Mouse (Mus musculus): ENCODE data around the gene Lnpep. TPM values are rescaled to one million over a fixed set of nuclear protein-coding genes. Genes with fewer than 3 reads are reported as not detected.
A peak's percentile ranks its signal among the peaks of the same experiment; 100 is the strongest.
"Not testable (repeated sequence)": the region's sequence is repeated elsewhere in the genome, so short reads cannot be mapped to it uniquely, and the experiment has no call there.

Lnpep gene
- polyA plus RNA-seq, 1 experiment from 2014 or later, result 8.7 TPM

DNA sequence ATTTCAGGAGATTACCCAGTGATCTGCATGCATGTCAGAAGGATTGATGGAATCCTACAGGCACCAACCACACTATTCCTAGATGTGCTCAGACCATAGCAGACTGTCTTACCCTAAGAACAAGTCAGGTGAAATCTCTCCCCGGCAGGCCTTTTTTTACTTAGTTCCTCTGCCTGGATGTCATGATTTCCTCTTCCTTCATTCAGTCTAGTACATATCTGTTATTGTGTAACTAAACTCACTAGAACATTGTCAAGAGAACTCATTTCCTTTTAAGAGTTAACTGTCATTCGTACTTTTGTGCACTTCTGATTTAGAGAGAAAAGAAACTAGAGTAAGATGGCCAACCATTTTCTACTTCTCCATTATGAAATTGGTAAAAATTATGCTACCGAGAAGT lies 43.6 kb downstream of the Lnpep start:
- no peak overlapping the region for H3K9ac ChIP-seq
- WGBS, result 82% methylated on average over 3 of the region's 3 CpGs
- ATAC-seq (ENCODE audit: extremely low read depth, insufficient number of reproducible peaks, low FRiP score, low TSS enrichment), result no peak
- no peak overlapping the region for H3K27ac ChIP-seq (replicated peaks)
- H3K9me3 ChIP-seq, result no peaks in the 10 kb centered on the region
- H3K4me2 ChIP-seq, result no peak overlapping the region
- no peak overlapping the region for H3K4me3 ChIP-seq
- no peaks in the 10 kb centered on the region for H3K27me3 ChIP-seq (replicated peaks)
- H3K36me3 ChIP-seq, result peaks cover 12% of the 10 kb centered on the region
- H3K4me1 ChIP-seq, result peaks cover 28% of the 10 kb centered on the region

- Histone ChIP-seq H3K27me3 (replicated peaks) (no peaks in the 10 kb centered on the region), H3K4me3 (no peak overlapping the region), H3K4me1 (peaks cover 24% of the 10 kb centered on the region), H3K9ac (no peak overlapping the region), H3K9me3 (no peaks in the 10 kb centered on the region), H3K36me3 (peaks cover 53% of the 10 kb centered on the region), H3K27ac (replicated peaks) (0 out of 2 replicates have a peak overlapping the region, but pooled peaks have one; percentile 36), H3K4me2 (no peak overlapping the region)
- no peak for ATAC-seq (ENCODE audit: extremely low read depth, insufficient number of reproducible peaks, low FRiP score, low TSS enrichment)
- 81% methylated on average over 9 of the region's 9 CpGs for WGBS
Observed at GRCm38 (mm10) chr17:17576399-17576798, 48.5 kb downstream of the Lnpep start.

DNA sequence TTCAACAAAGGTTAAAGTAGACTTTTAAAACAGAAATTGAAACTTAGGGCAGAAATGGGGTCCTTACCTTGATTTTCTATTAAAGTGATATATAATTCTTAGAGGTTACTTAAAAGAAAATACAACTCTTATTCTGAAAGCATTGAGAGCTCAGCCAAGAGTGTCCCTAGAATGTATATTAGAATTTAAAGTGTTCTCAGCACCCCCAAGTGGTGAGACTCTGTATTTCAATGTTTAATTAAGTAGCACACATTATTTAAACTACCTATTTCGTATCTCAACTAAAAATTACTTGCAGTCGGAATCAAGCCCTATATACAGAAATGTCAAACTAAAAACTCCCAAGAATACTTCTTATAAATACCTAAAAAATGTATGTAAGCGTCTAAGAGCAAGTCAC lies 57.8 kb downstream of the Lnpep start:
- Histone ChIP-seq H3K27ac (replicated peaks) (no peak overlapping the region), H3K36me3 (peaks cover 61% of the 10 kb centered on the region), H3K4me3 (no peak overlapping the region), H3K27me3 (replicated peaks) (no peaks in the 10 kb centered on the region), H3K4me1 (no peaks in the 10 kb centered on the region), H3K9ac (no peak overlapping the region), H3K9me3 (no peaks in the 10 kb centered on the region), H3K4me2 (no peak overlapping the region)
- no peak for ATAC-seq (ENCODE audit: extremely low read depth, insufficient number of reproducible peaks, low FRiP score, low TSS enrichment)
- 53% methylated on average over 3 of the region's 3 CpGs for WGBS

- no peak for ATAC-seq (ENCODE audit: extremely low read depth, insufficient number of reproducible peaks, low FRiP score, low TSS enrichment)
- Histone ChIP-seq H3K27ac (replicated peaks) (no peak overlapping the region), H3K4me3 (no peak overlapping the region), H3K9ac (no peak overlapping the region), H3K27me3 (replicated peaks) (no peaks in the 10 kb centered on the region), H3K36me3 (peaks cover 51% of the 10 kb centered on the region), H3K4me1 (0 out of 2 replicates have a peak, but pooled peaks cover 4% of the 10 kb centered on the region), H3K9me3 (no peaks in the 10 kb centered on the region), H3K4me2 (no peak overlapping the region)
- WGBS, result 80% methylated on average over 3 of the region's 3 CpGs
Observed at GRCm38 (mm10) chr17:17548958-17549357, 75.9 kb downstream of the Lnpep start.

DNA sequence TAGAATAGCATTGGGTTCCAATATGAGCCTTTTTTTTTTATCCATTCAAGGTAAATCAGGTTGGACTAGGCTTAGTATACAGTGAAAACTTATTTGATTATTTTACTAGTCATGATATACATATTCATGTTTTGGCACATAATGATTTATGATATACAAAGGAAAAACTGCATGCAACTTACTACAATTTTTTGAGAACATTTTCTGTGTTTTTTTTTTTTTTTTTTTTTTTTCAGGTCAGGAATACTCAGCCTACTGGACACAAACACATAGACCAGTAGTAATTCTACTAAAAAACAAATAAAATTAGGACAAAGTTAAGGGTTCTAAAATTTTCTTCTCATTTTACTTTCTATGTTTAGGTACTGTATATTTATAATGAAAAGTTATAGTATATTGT lies 93.5 kb downstream of the Lnpep start:
- Histone ChIP-seq H3K9me3 (no peaks in the 10 kb centered on the region), H3K27ac (replicated peaks) (no peak overlapping the region), H3K9ac (no peak overlapping the region), H3K4me2 (no peak overlapping the region), H3K36me3 (peaks cover 84% of the 10 kb centered on the region), H3K4me1 (no peaks in the 10 kb centered on the region), H3K4me3 (no peak overlapping the region), H3K27me3 (replicated peaks) (no peaks in the 10 kb centered on the region)
- ATAC-seq (ENCODE audit: extremely low read depth, insufficient number of reproducible peaks, low FRiP score, low TSS enrichment), result no peak

DNA sequence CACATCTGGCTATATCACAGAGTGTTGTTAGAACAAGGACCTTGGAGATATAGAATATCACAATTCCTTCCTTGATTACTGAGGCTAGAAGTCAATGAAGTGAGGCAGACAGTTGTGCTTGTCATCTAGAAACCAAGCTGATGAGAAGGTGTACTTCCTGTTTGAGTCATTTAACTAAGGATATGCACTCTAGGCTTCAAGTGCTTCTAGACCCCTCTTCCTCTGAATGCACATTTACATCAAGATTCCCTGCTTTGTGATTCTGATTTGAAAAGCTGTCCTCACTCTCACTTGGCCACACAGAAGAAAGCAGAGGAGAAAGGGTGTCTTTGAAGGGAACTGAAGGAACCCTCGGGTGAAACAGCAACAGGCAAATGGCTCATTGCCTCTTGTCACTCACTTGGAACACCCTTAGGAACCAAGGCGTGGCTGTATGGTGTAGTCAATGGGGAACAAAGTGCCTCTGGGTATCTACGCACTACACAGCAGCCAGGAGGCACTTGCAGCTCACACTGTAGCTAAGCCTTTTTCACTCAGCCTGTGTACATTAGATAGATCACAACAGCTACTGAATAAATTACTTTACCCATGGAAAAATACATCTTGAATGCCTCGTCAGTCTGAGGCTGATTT lies 108.3 kb downstream of the Lnpep start:
- H3K36me3 ChIP-seq, result peaks cover 5% of the 10 kb centered on the region; the same call in 1 of the 2 replicates
- H3K9me3 ChIP-seq, result no peaks in the 10 kb centered on the region
- H3K4me1 ChIP-seq, result no peaks in the 10 kb centered on the region
- H3K27me3 ChIP-seq (replicated peaks), result no peaks in the 10 kb centered on the region
- 68% methylated on average over 4 of the region's 4 CpGs for WGBS
- no peak overlapping the region for H3K4me3 ChIP-seq
- ATAC-seq (ENCODE audit: extremely low read depth, insufficient number of reproducible peaks, low FRiP score, low TSS enrichment), result no peak
- no peak overlapping the region for H3K27ac ChIP-seq (replicated peaks)
- H3K4me2 ChIP-seq, result no peak overlapping the region
- no peak overlapping the region for H3K9ac ChIP-seq

GRCm38 (mm10) chr17:17506677-17507076 lies 118.2 kb downstream of the Lnpep start:
- H3K4me3 ChIP-seq, result no peak overlapping the region
- no peaks in the 10 kb centered on the region for H3K9me3 ChIP-seq
- 85% methylated on average over 10 of the region's 10 CpGs for WGBS
- no peaks in the 10 kb centered on the region for H3K36me3 ChIP-seq
- no peaks in the 10 kb centered on the region for H3K27me3 ChIP-seq (replicated peaks)
- no peak for ATAC-seq (ENCODE audit: extremely low read depth, insufficient number of reproducible peaks, low FRiP score, low TSS enrichment)
- H3K27ac ChIP-seq (replicated peaks), result no peak overlapping the region
- H3K9ac ChIP-seq, result no peak overlapping the region
- H3K4me1 ChIP-seq, result no peaks in the 10 kb centered on the region
- no peak overlapping the region for H3K4me2 ChIP-seq

GRCm38 (mm10) chr17:17499278-17499677 lies 125.6 kb downstream of the Lnpep start:
- H3K4me1 ChIP-seq, result peaks cover 11% of the 10 kb centered on the region; the same call in 1 of the 2 replicates
- no peaks in the 10 kb centered on the region for H3K9me3 ChIP-seq
- no peak overlapping the region; the same call in 1 of the 2 replicates for H3K4me2 ChIP-seq
- H3K4me3 ChIP-seq, result no peak overlapping the region
- H3K36me3 ChIP-seq, result no peaks in the 10 kb centered on the region
- no peaks in the 10 kb centered on the region for H3K27me3 ChIP-seq (replicated peaks)
- WGBS, result 29% methylated on average over 3 of the region's 3 CpGs
- no peak overlapping the region for H3K27ac ChIP-seq (replicated peaks)
- H3K9ac ChIP-seq, result no peak overlapping the region
- no peak for ATAC-seq (ENCODE audit: extremely low read depth, insufficient number of reproducible peaks, low FRiP score, low TSS enrichment)

GRCm38 (mm10) chr17:17498848-17499247 lies 126.0 kb downstream of the Lnpep start:
- ATAC-seq (ENCODE audit: extremely low read depth, insufficient number of reproducible peaks, low FRiP score, low TSS enrichment), result no peak
- WGBS, result 29% methylated on average over 1 of the region's 1 CpGs
- H3K27ac ChIP-seq (replicated peaks), result no peak overlapping the region
- H3K4me2 ChIP-seq, result no peak overlapping the region; the same call in 1 of the 2 replicates
- no peaks in the 10 kb centered on the region for H3K27me3 ChIP-seq (replicated peaks)
- peaks cover 11% of the 10 kb centered on the region; the same call in 1 of the 2 replicates for H3K4me1 ChIP-seq
- H3K4me3 ChIP-seq, result no peak overlapping the region
- no peaks in the 10 kb centered on the region for H3K36me3 ChIP-seq
- H3K9ac ChIP-seq, result no peak overlapping the region
- no peaks in the 10 kb centered on the region for H3K9me3 ChIP-seq

- peaks cover 11% of the 10 kb centered on the region; the same call in 1 of the 2 replicates for H3K4me1 ChIP-seq
- 78% methylated on average over 7 of the region's 7 CpGs for WGBS
- no peak overlapping the region for H3K27ac ChIP-seq (replicated peaks)
- H3K36me3 ChIP-seq, result no peaks in the 10 kb centered on the region
- no peak overlapping the region for H3K9ac ChIP-seq
- H3K27me3 ChIP-seq (replicated peaks), result no peaks in the 10 kb centered on the region
- no peaks in the 10 kb centered on the region for H3K9me3 ChIP-seq
- H3K4me3 ChIP-seq, result no peak overlapping the region
- ATAC-seq (ENCODE audit: extremely low read depth, insufficient number of reproducible peaks, low FRiP score, low TSS enrichment), result no peak
- H3K4me2 ChIP-seq, result no peak overlapping the region
Observed at GRCm38 (mm10) chr17:17496730-17497129, 128.1 kb downstream of the Lnpep start.

DNA sequence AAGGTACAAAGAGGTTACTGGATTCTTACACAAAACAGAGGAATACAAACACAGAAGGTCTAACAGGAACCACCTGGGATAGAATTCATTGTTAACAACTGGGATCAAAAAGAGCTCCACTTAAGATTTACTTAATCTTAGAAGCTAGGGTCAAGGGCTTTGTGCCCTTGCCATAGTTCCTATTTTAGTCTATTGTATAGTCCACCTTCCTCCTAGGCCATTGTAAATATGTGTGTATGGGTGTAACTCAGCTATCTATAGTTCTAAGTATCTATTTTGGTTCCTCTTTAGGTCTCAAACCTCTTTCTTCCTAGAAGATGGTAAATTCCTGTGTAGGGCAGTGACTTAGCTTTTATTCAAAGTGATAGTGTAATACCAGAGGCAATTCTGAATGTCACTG lies 128.6 kb downstream of the Lnpep start:
- ATAC-seq (ENCODE audit: extremely low read depth, insufficient number of reproducible peaks, low FRiP score, low TSS enrichment); H3K27me3 ChIP-seq (replicated peaks); H3K4me2 ChIP-seq; H3K36me3 ChIP-seq; H3K9me3 ChIP-seq; H3K9ac ChIP-seq; H3K27ac ChIP-seq (replicated peaks); H3K4me3 ChIP-seq: not testable (repeated sequence)
- peaks cover 11% of the 10 kb centered on the region; the same call in 1 of the 2 replicates for H3K4me1 ChIP-seq

- WGBS, result 79% methylated on average over 8 of the region's 8 CpGs
- no peaks in the 10 kb centered on the region for H3K36me3 ChIP-seq
- 0 out of 2 replicates have a peak, but pooled peaks cover 3% of the 10 kb centered on the region for H3K4me1 ChIP-seq
- H3K9me3 ChIP-seq, result no peaks in the 10 kb centered on the region
- H3K4me3 ChIP-seq, result no peak overlapping the region
- H3K27ac ChIP-seq (replicated peaks), result no peak overlapping the region
- ATAC-seq (ENCODE audit: extremely low read depth, insufficient number of reproducible peaks, low FRiP score, low TSS enrichment), result no peak
- H3K9ac ChIP-seq, result no peak overlapping the region
- H3K27me3 ChIP-seq (replicated peaks), result no peaks in the 10 kb centered on the region
- H3K4me2 ChIP-seq, result no peak overlapping the region
Observed at GRCm38 (mm10) chr17:17492116-17492515, 132.7 kb downstream of the Lnpep start.

Data from heart, embryonic 13.5 days (tissue).